Mouse (Mus musculus): ENCODE results near the gene Gm28308.

The Gm28308 gene

DNA sequence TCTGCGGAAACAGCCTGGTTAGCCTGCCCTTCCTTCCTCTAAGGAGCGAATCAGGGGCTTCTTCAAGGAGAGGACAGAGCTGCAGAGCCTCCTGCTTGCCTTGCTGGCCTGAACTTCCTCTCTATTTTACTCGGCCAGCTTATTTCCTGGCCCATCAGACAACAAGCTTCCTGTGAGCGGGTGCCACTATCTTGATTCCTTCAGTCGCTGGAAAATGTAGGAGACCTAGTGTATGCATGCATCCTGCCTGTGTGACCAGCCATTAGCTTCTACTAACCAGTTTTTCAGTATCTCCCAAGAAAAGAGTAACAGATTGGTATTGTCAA, 42.3 kb downstream of the Gm28308 start:
- CTCF ChIA-PET: no interaction called here

DNA sequence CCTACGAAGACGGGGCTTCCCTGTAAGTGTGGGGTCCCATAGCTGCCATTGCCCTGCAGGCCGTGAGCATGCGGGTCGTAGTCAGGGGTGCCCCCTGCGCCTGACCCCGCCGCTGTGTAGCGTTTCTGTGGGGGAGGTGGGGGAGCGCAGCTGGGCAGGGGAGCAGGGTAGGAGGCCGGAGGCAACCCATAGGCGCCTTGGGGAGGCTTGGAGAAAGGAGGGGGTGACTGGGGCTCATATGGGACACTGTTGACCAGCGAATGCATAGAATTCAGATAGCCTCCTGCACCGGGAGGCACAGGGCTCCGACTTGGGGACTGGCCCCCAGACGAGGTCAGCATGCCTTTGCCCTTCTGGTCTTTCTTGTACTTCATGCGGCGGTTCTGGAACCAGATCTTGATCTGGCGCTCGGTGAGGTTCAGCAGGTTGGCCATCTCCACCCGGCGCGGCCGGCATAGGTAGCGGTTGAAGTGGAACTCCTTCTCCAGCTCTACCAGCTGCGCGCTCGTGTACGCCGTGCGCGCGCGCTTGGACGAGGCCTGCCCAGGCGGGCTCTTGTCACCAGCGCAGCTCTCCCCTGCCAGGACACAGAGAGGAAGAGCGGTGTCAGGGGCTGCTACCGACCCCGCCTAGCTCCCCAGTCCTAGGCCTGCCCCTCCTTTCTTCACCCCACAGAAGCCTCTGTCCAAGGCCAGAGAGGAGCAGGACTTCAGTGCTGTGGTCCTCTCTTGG, 42.8 kb downstream of the Gm28308 start:
- CTCF ChIA-PET: no interaction called here

DNA sequence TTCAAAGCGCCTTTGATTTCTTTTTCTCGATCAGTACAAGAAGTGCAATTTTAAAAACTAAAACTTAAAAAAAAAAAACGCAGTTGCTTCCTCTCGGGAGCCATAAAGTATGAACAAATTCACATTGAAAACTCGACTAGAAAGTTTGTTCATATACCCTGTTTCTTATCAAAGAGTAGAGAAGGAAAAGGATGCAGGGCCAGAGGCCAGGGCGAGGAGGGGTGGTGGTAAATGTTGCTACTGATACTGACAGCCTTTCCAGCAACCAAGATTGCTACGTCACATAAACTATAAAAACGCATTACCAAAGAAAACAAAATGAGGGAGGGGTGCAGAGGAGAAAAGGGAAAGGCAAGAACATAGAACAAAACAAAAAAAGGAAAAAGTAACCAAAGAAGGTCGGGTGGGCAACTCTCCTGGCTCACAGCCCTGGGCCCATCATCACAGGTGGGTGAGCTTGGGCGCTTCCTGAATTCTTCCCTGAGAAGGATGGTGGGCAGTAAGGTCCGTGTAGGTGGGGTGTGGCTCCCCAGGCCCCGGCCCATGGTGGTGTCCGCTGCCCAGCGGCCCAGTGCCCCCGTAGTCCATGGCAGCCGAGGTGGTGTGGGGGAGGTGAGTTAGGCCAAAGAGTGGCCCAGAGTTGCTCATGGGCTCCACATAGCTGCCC, 43.5 kb downstream of the Gm28308 start:
- CTCF ChIA-PET: no interaction called here

DNA sequence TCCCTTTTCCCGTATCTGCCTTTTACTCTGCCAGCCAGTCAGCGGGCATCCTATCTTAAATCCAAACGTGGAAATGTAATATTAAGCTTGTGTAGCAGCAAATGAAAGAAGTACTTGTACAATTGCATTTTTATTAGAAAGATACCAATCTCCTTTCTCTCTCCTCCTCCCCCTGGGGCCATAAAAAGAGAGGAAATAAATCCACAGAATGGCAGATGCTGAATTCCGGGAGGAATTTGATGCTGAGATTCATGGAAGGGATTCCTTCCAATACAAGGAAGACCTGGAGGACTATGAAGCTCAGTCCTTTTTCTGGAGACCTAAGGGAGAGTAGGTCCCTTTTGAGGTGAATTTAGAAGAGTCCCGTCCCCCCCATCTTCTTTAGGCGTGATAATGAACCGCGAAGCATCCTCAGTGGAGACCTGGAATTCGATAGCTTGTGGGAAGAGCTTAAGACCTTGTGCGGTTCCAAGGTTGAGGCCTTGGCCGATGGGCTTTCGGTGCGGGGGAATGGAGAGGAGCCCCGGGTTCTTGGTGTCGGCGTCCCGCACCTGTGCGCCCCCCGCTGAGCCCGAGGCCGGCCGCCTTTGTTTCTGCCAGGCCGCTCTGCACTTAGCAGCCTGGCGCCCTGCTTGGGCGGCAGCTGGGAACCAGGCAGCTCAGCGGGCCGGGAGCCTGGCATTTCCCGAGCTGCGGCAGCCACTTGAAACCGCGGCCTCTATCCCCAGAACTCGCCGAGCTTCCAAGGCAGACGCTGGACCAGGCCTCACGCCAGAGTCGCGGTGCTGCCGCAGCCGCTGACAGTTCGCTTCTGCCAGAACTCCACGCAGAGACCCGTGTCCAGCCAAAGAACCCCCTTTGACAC, 44.7 kb downstream of the Gm28308 start:
- CTCF ChIA-PET: interaction anchor here (0.6 kb wide), 1 partner anchor 297 kb away, joined by 13 read pairs; no protein-coding TSS in a partner anchor

DNA sequence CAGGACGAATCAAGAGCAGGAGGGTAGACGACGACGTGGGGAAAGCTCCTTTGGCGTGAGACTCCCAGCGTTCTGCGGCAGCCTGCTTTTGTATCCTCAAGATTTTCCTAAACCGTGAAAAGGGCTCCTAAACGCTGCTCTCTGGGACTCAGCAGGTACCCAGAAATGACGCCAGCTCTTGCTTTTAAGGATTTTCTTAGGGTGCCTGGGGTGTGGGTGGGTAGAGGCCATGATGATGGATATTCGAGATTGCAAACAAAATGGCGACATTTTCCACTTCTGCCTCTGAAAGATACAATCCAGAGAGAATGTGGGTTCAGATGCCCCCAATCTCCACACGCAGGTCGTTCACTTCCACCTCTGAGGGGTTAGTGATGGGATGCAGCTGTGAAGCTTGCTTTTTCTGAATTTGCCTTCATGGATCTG, 45.4 kb downstream of the Gm28308 start:
- CTCF ChIA-PET: interaction anchor here (0.6 kb wide), 1 partner anchor 296 kb away, joined by 13 read pairs; no protein-coding TSS in a partner anchor

DNA sequence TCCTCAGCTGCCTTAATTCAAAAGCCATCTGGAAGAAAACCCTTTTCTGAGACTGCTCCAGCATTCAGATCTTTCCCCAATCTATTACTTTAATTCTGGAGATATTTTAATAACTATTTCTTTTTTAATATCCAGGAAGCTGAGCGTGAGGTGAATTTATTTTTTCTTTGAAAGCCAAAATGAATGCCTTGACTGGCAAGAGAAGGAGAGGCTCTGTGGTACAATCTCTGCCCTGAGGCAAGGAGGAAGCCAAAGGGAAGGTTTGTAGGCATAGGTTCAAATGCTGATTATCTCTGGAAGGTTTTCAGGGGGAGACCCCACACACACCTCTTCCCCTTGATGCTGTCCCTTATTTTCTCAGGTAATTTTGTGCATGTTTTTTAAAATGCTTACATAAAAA, 46.0 kb downstream of the Gm28308 start:
- CTCF ChIA-PET: no interaction called here

DNA sequence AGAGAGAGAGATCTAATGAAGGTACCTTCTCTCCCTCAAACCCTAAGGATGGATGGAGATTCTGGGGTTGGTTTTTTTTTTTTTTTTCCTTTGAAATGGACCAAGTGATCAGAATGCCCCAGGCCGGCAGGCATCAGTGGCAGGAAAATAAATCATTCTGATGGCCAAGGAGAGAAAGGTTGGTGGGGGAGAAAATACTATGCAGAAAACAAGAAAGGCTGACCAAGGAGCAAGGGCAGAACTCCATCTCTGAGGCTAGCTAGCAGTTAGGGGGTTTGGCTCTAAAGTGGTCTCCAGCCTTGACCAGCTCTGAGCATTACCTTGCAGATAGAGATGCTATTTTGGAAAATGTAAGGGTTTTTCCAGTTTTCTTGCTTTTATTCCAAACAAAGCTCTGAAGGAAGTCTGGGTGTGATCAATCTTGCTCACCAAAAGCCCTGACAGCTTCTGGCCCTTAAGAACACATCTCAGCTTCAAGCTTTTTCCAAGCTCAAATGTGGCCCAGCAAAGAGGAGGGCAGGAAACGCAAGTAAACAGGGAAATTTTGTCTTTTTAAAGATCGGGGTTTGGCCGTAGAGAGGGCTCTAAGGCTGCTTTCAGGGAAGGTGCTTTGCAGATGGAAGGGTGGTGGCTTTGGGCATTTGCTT, 46.6 kb downstream of the Gm28308 start:
- CTCF ChIA-PET: no interaction called here

DNA sequence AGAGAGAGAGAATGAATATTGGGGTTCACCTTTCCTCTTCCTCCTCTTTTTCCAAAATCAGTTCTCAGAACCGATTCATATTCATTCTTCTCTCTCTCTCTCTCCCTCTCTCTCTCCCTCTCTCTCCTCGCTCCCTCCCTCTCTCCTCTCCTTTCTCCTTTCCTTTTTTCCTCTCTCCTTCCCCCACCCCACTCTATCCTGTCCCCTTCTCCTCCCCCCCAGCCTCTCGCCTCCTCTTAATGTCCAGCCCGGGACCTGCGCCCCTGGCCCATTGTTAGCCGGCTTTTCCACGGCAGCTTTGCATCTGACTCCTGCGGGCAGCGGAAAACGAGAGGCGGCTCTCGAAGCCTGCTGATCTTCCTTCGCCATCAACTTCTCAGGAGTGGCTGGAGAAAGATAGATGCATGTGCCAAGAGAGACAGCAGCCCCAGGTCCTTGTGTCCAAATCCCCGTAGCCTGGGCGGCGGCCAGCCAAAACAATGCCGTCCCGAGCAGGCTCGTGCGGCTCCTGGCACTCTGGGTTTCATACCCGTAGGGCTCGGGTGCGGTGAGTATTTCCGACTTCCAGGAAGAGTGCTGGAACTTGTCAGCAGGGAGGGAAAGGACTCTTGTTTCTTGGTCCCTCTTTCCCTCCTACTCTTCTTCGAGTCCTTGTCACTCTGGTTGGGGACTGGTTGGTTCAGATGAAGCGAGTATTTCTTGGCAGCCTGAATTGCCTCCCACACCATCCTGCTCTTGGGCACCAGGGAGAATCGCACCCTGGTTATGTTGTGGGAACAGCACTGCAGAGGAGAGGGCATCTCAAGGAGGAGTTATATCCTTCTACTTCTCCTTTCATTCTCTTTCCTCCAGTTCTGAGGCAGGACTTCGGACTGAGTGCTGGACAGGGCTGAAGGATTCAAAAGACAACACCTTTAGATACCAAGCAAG, 47.4 kb downstream of the Gm28308 start:
- CTCF ChIA-PET: no interaction called here

DNA sequence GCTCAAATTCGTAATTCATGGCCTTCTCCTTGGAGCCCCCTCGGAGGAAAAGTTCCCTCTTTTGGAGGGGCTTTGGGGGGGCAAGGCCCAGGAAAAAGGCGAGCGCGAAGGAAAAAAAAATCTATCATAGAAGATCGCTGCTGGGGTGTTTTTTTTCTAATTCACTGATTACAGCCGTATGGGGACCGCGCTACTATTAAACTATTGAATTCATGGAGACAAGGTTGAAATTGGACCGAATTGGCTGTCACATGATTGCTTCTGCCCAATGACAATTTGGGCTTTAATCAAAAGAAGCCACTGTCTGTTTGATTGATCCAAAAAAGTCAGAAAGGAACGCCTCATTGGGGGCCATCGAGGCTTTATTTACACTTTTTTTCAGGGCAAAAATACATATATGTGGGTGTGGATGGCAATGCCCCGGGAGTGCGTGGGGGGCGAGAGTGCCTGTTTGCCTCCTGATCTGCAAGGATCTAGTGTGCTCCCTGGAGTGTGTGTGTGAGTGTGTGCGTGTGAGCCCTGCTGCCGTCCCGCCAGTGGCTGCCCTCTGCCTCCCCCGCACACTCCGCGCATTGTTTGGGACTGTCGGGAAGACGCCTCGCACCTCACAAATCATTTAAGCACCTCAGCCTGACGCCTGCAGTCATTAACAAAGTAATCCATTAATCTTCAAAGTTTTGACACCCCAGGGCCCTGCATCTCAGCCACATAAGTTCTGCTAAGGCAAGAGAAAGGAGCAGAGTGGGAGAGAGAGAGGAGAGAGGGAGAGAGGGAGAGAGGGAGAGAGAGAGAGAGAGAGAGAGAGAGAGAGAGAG, 48.3 kb downstream of the Gm28308 start, which contains the start of gene Hoxa2:
TSS of gene Hoxa2 (minus strand) at position 206 of the 815 bp plus-strand sequence.
- CTCF ChIA-PET: no interaction called here

DNA sequence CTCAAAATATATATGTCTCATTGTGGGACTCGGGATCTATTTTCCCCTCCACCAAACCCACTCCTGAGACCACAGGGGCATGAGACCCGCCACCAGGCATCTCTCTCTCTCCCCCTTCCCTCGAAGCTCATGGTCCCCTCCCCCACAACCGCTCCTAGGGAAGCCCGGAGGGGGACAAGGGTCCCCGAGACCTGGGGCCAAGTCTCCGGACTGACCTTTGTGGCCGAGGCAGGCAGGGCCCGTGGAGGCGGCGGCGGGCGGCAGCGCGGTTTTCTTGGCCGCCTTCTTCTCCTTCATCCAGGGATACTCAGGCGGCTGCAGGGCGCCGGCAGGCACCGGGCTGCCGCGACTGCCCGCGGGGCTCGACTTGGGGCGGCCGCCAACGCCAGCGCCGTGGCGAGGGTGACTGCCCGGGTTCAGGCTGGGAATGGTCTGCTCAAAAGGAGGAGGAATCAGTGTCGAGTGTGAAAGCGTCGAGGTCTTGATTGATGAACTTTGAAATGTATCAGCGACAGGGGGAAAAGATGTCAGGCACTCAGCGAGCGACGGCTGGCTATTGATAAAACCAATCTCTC, 49.0 kb downstream of the Gm28308 start:
- CTCF ChIA-PET: no interaction called here

DNA sequence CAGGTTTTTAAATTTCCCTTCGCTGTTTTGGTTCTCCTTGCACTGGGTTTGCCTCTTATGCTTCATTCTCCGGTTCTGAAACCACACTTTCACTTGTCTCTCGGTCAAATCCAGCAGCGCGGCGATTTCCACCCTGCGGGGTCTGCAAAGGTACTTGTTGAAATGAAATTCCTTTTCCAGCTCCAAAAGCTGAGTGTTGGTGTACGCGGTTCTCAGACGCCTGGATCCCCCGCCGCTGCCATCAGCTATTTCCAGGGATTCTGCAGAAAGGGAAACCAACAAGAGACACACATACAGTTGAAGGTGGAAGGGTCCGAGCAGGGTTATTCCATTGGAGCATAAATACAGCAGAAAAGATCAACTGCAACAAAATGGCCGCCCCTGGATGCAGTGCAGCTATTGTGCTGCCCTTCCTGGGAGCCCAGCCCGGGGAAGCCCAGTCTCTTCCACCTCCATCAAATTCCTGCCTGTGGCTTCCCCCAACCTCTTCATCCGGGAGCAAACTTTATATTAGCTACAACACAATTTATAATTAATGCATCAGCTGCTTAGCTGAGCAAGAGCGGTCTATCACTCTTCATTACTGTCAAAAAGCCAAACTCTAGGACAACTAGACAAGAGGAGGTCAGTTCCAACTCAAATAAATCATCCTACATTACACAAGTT, 49.6 kb downstream of the Gm28308 start:
- CTCF ChIA-PET: no interaction called here

DNA sequence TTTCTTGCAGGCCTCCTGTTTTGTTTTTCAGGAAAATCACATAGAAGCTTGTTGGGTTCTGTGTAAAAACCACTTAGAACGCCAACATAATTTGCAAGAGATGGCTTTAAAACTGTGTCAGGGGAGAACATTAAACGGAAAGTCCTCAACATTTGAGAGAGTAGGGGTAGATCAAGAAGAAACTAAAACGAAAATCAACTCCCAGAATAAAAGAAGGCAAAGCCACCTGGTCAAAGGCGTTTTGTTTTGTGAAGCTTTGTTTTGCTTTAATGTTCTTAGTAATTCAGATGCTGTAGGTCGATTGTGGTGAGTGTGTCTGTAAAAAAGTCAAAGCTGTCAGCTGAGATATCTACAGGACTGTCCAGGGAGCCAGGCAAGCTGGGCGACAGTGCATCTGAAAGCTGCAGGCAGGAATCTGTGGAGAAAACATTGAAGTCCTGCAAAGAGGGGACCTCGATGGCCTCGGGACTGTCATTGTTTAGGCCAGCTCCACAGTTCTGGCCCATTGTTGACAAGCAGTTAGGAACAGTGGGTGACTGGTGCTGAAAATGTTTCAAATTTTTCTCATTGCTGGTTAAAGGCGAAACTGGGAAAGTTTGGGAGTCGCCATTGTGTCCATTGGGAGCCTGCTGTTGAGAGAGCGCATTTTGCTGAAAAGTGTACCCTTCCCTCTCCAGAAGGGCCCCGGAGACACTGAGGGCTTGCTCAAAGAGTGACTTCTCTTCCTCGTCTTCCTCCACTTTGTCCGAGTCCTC, 50.4 kb downstream of the Gm28308 start:
- CTCF ChIA-PET: no interaction called here

DNA sequence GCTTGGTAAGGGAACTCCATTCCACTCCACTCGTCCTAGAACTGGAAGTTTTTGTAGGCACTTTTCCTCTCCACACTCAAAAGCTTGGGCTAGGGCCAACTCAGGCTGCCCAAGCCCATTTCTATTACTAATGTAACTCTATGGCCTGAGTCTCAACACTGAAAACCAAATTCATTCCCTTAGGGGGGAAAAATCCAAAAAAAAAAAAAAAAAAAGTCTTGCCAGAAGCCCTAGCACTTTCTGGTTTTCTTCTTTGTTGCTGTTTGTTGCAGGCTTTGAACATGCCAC, 51.1 kb downstream of the Gm28308 start:
- CTCF ChIA-PET: no interaction called here

DNA sequence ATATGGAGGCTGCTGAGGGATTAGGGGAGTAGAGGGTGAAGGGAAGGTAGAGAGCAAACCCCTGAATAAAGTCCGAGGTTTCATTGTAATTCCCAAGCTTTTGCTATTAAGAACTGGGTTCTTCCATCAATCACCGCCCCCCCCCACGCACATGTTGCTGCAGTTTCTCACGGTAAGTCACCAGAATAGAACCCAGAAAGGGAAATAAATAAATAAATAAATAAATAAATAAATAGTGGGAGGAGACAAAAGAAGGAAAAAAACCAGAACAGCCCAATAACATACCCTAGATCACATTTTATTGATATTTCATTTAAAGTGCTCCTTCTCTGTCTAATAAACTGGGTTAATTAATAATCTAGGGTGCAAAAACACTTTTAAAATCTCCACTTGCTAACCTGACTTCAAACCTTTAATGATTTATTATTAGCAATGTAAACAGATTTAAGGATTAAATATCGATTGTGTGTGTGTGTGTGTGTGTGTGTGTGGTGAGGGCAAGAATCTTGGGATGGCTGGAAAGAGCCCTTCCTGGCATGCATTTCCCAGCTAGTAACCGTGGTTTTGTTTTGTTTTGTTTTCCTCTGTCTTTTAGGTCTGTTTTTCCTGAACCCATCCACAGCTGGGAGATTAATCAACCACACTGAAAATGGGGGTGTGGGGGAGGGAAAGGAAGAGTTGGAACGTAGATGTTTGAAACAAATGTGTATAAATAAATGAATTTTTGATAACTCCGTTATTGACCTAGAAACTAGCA, 51.6 kb downstream of the Gm28308 start:
- CTCF ChIA-PET: interaction anchor here (0.6 to 0.9 kb wide), 2 partner anchors 64 to 1970 kb away, joined by 3 to 4 read pairs; no protein-coding TSS in a partner anchor

DNA sequence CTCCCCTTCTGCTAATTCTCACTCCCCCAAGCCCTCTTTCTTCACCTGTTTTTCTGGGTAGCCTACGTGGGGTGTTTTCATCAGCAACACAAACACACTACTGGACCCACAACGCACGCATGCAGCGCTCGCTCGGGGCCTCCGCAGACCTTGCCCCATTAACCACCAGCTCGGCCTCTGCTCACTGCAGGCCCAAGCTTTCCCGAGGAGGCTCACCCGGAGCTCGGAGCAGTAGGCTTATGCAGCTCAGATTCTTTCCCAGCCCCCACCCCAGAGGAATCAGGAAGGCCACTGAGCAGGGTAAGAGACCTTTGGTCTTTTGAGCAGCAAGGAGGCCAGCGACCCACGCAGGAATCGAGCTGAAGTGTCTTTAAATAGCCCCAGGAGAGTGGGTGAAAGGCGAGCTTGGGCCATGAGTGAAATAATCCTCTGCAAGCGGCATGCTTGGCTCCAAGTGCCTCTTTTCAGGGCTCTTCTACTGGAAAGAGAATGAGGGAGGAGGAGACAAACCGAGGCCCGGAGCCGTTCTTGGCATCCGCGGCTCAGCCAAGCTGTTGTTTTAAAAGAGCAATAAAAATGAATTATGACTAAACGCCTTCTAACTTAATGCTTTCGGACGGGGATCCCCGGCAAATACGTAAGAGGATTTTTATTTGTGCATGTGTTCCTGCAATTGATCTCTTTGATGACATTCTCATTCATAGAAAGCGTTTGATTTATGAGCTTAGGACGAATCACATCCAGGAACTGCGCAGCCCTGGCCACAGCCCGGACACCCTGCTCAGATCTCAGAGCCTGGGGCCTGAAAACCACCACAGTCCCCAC, 52.4 kb downstream of the Gm28308 start:
- CTCF ChIA-PET: interaction anchor here (0.6 to 0.9 kb wide), 2 partner anchors 64 to 1970 kb away, joined by 3 to 4 read pairs; no protein-coding TSS in a partner anchor

DNA sequence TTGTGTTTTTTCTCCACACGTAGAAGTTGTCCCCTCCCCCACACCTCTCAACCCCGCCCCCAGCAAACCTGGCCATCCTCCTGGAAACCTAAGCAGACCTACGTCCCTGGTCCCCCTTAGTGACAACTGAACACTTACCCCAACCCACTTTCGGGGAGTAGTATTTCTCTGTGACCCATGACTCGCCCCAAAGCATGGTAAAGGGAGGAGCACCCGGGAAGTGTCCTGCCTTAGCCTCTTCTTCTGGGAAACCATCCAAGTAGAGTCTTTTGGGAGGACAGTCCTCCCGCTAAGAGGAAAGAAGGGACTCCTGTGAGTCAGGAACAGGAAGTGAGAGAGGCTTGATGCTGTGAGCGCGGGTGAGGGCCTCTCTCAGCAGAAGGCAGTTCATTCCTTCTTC, 53.2 kb downstream of the Gm28308 start:
- CTCF ChIA-PET: no interaction called here
